Mouse (Mus musculus): ENCODE results near the gene Igsf9. TPM values are rescaled to one million over a fixed set of nuclear protein-coding genes. Genes with fewer than 3 reads are reported as not detected.

The Igsf9 gene
- total RNA-seq, 2 experiments from 2014 or later: 0.10 TPM; not detected in 1

- ATAC-seq (replicated peaks; ENCODE audit: poor library complexity): no peak
These were observed 64.5 kb downstream of the Igsf9 start for GRCm38 (mm10) chr1:172546062-172546461.

Other genes starting within 250 kb of the Igsf9 start
- not detected in 2 replicates for gene Atp1a4, start 223.4 kb upstream of the Igsf9 start, total RNA-seq (2015)
- not detected in 2 replicates for gene Atp1a4, start 223.4 kb upstream of the Igsf9 start, total RNA-seq (2017)
- 28.8 and 29.7 TPM in 2 replicates for gene Igsf8, start 220.1 kb upstream of the Igsf9 start, total RNA-seq (2015)
- gene Igsf8, start 220.1 kb upstream of the Igsf9 start, total RNA-seq (2017): 25.5 and 30.6 TPM in 2 replicates
- not detected in 2 replicates for gene Atp1a2, start 183.7 kb upstream of the Igsf9 start, total RNA-seq (2015)
- not detected in 2 replicates for gene Atp1a2, start 183.7 kb upstream of the Igsf9 start, total RNA-seq (2017)
- not detected in 2 replicates for gene Kcnj9, start 152.5 kb upstream of the Igsf9 start, total RNA-seq (2015)
- gene Kcnj9, start 152.5 kb upstream of the Igsf9 start, total RNA-seq (2017): not detected in 2 replicates
- gene Kcnj10, start 140.6 kb upstream of the Igsf9 start, total RNA-seq (2015): 0.20 and 0.24 TPM in 2 replicates
- gene Kcnj10, start 140.6 kb upstream of the Igsf9 start, total RNA-seq (2017): 0.04 and 0.14 TPM in 2 replicates
- gene Pigm, start 105.2 kb upstream of the Igsf9 start, total RNA-seq (2015): 14.7 and 16.2 TPM in 2 replicates
- gene Pigm, start 105.2 kb upstream of the Igsf9 start, total RNA-seq (2017): 15.3 and 15.7 TPM in 2 replicates
- gene Slamf9, start 6.4 kb upstream of the Igsf9 start, total RNA-seq (2015): 0.35 and 0.49 TPM in 2 replicates
- gene Slamf9, start 6.4 kb upstream of the Igsf9 start, total RNA-seq (2017): 0.41 and 0.62 TPM in 2 replicates
- gene Tagln2, start 18.3 kb downstream of the Igsf9 start, total RNA-seq (2015): 621 and 639 TPM in 2 replicates
- gene Tagln2, start 18.3 kb downstream of the Igsf9 start, total RNA-seq (2017): 290 and 305 TPM in 2 replicates
- 0.12 TPM in 1 of 2 replicates, not detected in the other for gene Cfap45, start 39.0 kb downstream of the Igsf9 start, total RNA-seq (2015)
- not detected in 2 replicates for gene Cfap45, start 39.0 kb downstream of the Igsf9 start, total RNA-seq (2017)
- gene Vsig8, start 74.2 kb downstream of the Igsf9 start, total RNA-seq (2015): not detected in 2 replicates
- not detected in 2 replicates for gene Vsig8, start 74.2 kb downstream of the Igsf9 start, total RNA-seq (2017)
- 0.46 TPM in 1 of 2 replicates, not detected in the other for gene Slamf8, start 108.8 kb downstream of the Igsf9 start, total RNA-seq (2015)
- 0.41 TPM in 1 of 2 replicates, not detected in the other for gene Slamf8, start 108.8 kb downstream of the Igsf9 start, total RNA-seq (2017)
- gene Fcrl6, start 120.8 kb downstream of the Igsf9 start, total RNA-seq (2015): not detected in 2 replicates
- not detected in 2 replicates for gene Fcrl6, start 120.8 kb downstream of the Igsf9 start, total RNA-seq (2017)
- 18.0 and 21.6 TPM in 2 replicates for gene Dusp23, start 151.2 kb downstream of the Igsf9 start, total RNA-seq (2015)
- gene Dusp23, start 151.2 kb downstream of the Igsf9 start, total RNA-seq (2017): 2.5 and 3.5 TPM in 2 replicates
- not detected in 2 replicates for gene Crp, start 216.3 kb downstream of the Igsf9 start, total RNA-seq (2015)
- not detected in 2 replicates for gene Crp, start 216.3 kb downstream of the Igsf9 start, total RNA-seq (2017)